Mouse (Mus musculus): ENCODE measurements around the gene Plxnb2. TPM values are rescaled to one million over a fixed set of nuclear protein-coding genes. Genes with fewer than 3 reads are reported as not detected.

Plxnb2 gene
- polyA plus RNA-seq, 1 experiment from 2014 or later = 99.0 TPM

DNA sequence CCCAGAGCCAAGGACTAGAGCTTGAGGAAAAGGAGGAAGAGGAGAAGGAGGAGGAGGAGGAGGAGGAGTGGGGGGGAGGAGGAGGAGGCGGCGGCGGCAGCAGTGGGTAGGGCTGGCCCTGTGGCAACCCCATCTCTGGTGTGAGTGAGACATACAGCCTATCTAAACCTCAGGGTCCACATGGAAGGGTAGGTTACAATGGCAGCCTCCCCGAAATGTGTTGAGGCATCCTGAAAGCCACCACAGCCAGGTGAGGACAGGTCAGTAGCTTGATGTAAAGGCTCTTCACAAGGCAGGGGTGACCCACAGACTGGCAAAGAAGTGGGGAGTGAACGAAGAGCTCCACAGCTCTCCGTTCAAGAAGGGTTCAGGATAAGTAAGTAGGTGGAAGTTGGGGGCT, 42.1 kb downstream of the Plxnb2 start:
- H3K27ac ChIP-seq (replicated peaks) = no peak overlapping the region
- H3K4me2 ChIP-seq = no peak overlapping the region
- 92% methylated on average over 6 of the region's 6 CpGs for WGBS
- no peak overlapping the region for H3K9ac ChIP-seq
- H3K4me3 ChIP-seq = no peak overlapping the region
- H3K27me3 ChIP-seq (replicated peaks) = peaks cover 51% of the 10 kb centered on the region
- peaks cover 36% of the 10 kb centered on the region for H3K4me1 ChIP-seq
- ATAC-seq (ENCODE audit: extremely low read depth, insufficient number of reproducible peaks, low FRiP score, low TSS enrichment) = no peak
- H3K9me3 ChIP-seq = no peaks in the 10 kb centered on the region
- H3K36me3 ChIP-seq = no peaks in the 10 kb centered on the region; the same call in 1 of the 2 replicates

DNA sequence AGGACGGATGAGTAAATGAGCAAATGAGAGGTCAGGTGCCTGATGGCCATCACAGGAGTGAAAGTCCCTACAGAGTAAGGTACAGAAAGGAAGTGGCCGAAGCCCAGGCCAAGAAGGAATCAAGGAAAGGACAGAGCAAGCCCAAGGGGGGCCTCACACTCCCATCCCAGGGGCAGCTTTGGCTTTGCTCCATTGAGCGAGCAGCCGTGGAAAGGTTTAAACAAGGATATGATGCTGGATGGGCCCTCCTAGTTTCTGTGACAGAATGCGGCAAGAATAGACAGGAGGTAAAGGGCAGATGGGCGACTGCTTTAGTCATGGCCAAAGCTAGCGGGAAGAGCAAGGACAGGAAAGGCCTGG, 42.6 kb downstream of the Plxnb2 start:
- no peak for ATAC-seq (ENCODE audit: extremely low read depth, insufficient number of reproducible peaks, low FRiP score, low TSS enrichment)
- H3K9me3 ChIP-seq = no peaks in the 10 kb centered on the region
- peak overlapping the region; percentile 59; the same call in 1 of the 2 replicates for H3K4me2 ChIP-seq
- H3K4me1 ChIP-seq = peaks cover 36% of the 10 kb centered on the region
- H3K4me3 ChIP-seq = no peak overlapping the region
- H3K27me3 ChIP-seq (replicated peaks) = peaks cover 46% of the 10 kb centered on the region
- 73% methylated on average over 7 of the region's 7 CpGs for WGBS
- no peak overlapping the region for H3K27ac ChIP-seq (replicated peaks)
- peaks cover 1% of the 10 kb centered on the region for H3K36me3 ChIP-seq
- H3K9ac ChIP-seq = no peak overlapping the region

DNA sequence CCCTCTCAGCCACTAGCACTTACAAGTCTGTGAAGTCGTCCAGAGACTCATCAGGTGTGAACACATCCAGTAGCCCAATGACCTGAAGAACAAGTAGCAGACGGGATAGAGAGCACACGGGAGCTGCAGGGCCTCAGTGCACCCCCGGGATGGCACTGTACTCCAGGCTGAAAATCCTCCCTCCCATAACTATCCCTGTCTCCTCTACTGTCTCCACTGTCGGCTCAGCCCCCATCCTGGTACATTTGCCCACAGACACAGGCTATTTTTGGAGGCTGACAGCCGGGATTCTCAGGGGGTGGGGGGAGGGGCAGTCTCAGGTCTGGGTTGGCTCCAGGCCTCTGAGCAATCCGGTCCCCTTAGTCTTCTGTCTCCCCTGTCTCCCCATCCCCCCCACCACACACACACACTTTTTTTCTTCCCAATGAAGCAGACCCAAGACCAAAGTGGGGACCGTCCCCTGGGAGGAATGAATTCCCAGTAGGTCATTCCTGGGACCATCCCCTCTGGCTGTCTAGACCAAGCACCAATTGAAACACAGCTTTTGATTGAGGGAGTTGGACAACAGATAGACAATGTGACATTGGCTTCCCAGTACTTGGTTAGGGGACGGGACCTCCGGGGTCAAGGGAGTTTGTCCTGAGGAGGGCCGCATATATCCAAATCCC, 43.1 kb downstream of the Plxnb2 start:
- H3K27ac ChIP-seq (replicated peaks) = peak overlapping the region; percentile 60
- no peak for ATAC-seq (ENCODE audit: extremely low read depth, insufficient number of reproducible peaks, low FRiP score, low TSS enrichment)

DNA sequence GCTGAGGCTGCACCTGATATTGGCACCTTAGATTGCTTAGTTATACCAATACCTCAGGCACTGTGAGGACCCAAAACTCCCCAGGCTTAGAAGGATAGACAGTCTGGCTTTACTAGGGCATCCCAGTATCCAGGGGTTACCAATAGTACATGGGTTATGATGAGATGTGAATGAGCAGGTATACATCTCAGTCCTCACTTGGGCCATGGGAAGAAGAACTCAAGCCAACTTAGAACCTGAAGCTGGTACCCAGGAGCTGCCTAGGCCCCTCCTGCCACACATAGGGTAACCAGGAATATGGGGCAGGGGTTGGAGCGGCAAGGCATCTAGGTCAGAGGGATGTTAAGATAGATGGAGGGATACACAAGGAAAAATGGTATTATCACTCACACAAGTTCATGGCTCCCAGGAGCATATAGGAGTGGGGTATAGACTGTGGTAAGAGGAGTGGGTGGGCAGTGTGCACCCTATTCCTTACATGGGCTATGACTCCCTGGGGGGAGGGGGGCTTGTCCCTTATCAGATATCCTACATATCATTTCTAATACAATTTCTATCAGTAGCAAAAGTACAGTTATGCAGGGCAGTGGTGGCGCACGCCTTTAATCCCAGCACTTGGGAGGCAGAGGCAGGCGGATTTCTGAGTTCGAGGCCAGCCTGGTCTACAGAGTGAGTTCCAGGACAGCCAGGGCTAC, 44.0 kb downstream of the Plxnb2 start:
- peaks cover 35% of the 10 kb centered on the region for H3K4me1 ChIP-seq
- H3K4me3 ChIP-seq = no peak overlapping the region
- peaks cover 14% of the 10 kb centered on the region for H3K36me3 ChIP-seq
- no peak for ATAC-seq (ENCODE audit: extremely low read depth, insufficient number of reproducible peaks, low FRiP score, low TSS enrichment)
- H3K9ac ChIP-seq = no peak overlapping the region
- H3K27ac ChIP-seq (replicated peaks) = no peak overlapping the region
- 0 out of 2 replicates have a peak overlapping the region, but pooled peaks have one; percentile 59 for H3K4me2 ChIP-seq
- H3K9me3 ChIP-seq = no peaks in the 10 kb centered on the region
- peaks cover 32% of the 10 kb centered on the region for H3K27me3 ChIP-seq (replicated peaks)
- 89% methylated on average over 5 of the region's 5 CpGs for WGBS

More for the DNA sequence above, 43.1 kb downstream of the Plxnb2 start:
- Histone ChIP-seq H3K9ac (peak overlapping the region; percentile 72), H3K36me3 (peaks cover 7% of the 10 kb centered on the region), H3K27me3 (replicated peaks) (peaks cover 41% of the 10 kb centered on the region), H3K4me2 (peak overlapping the region; percentile 59), H3K4me3 (peak overlapping the region; percentile 27), H3K4me1 (peaks cover 36% of the 10 kb centered on the region), H3K9me3 (no peaks in the 10 kb centered on the region)
- WGBS = 38% methylated on average over 11 of the region's 11 CpGs

DNA sequence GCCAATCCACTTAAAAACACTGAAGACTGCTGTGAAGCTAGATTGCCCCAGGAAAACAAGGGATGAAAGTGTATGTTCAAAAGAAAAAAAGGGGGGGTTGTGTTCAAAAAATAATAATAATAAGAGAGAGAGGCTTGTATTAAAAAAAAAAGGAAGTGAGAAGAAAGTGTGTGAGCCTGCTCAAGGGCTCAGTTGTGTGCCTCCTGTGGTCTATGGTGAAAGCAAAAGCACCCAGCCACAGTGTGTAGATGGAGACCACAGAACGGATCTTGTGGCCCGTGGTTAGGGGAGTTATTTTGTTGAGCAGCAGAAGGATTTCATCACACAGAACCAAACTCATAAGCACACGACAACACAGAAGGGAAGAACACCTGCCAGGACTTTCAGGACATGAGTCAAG, 49.3 kb downstream of the Plxnb2 start:
- 73% methylated on average over 3 of the region's 3 CpGs for WGBS
- Histone ChIP-seq H3K9me3 (no peaks in the 10 kb centered on the region), H3K4me1 (peaks cover 14% of the 10 kb centered on the region), H3K27me3 (replicated peaks) (no peaks in the 10 kb centered on the region), H3K4me2 (no peak overlapping the region), H3K27ac (replicated peaks) (no peak overlapping the region), H3K9ac (no peak overlapping the region), H3K36me3 (peaks cover 23% of the 10 kb centered on the region), H3K4me3 (no peak overlapping the region)
- ATAC-seq (ENCODE audit: extremely low read depth, insufficient number of reproducible peaks, low FRiP score, low TSS enrichment) = no peak

DNA sequence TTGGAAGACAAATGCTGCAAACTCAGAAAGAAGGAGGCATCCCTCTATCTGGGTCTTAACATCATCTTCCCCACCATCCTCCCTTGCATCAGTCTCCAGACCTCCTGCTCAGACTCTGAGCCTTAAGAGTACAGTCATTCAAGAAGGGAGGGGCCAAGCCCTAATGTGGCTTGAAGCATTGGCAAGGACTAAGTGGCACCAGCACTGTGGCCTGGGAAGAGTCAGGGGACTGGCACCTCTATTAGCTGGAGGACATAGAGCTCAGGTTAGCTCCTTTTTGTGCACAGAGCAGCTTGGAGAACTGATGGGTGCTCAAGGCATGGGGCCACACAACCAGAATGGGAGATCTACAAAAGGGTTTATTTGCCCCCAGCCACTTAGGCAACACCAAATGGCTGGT, 50.3 kb downstream of the Plxnb2 start:
- ATAC-seq (ENCODE audit: extremely low read depth, insufficient number of reproducible peaks, low FRiP score, low TSS enrichment) = no peak
- no peaks in the 10 kb centered on the region for H3K9me3 ChIP-seq
- peaks cover 14% of the 10 kb centered on the region for H3K4me1 ChIP-seq
- no peak overlapping the region for H3K4me3 ChIP-seq
- no peak overlapping the region for H3K9ac ChIP-seq
- no peak overlapping the region for H3K4me2 ChIP-seq
- no peaks in the 10 kb centered on the region for H3K27me3 ChIP-seq (replicated peaks)
- H3K36me3 ChIP-seq = peaks cover 28% of the 10 kb centered on the region
- no peak overlapping the region for H3K27ac ChIP-seq (replicated peaks)

DNA sequence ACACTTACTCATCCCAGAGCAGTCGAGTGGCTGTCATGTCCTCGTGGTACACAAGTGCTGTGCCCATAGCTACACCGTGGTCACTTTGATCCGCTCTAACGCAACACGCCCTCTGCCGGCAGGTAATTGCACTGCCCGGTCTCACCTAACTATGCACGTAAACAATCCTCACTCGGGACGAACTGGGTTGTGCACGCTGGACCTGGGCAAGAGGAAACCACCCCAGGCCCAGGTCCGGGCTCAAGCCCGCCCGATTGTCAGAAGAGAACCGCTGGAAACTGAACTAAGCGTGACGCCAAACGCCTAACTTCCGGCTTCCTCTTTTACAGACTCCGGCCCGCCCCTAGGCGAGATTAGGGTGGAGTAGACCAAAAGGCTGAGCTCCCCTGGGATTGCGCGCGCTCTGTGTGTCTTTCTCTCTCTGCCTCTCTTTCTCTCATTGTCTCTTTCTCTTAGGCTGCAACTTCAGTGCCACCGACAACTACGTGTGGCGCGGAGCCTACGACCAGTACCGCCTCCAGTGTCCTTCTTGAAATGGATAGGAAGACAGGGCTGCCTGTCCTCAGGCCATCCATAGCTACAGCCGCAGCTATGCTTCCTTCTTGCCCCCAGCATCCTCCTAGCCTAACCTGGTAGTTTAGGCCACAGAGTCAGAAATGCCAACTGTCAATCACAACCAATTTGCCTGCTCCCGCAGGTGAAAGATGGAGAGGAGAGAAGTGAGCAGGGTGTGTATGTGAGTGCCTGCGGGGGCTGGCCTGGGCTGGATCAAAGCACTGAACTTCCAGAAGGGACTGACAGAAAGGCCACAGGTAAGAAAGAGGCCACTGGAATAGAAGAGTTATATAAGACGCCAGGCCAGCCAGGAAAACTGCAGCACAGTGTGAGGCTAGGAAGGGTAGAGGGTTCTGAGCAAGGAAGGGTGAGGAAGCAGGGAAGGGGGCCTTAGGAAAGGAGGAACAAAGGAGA, 51.9 kb downstream of the Plxnb2 start, which contains the start of gene Hdac10:
Gene Hdac10, minus strand, starts transcription at position 319 of the 969 bp plus-strand sequence.
- H3K27me3 ChIP-seq (replicated peaks) = no peaks in the 10 kb centered on the region
- H3K9ac ChIP-seq = peak within 1 kb of the TSS; percentile 85
- peaks cover 20% of the 10 kb centered on the region for H3K4me1 ChIP-seq
- no peaks in the 10 kb centered on the region for H3K9me3 ChIP-seq
- peak; percentile 78 for ATAC-seq (ENCODE audit: extremely low read depth, insufficient number of reproducible peaks, low FRiP score, low TSS enrichment)
- H3K4me2 ChIP-seq = peak within 1 kb of the TSS; percentile 92
- H3K36me3 ChIP-seq = peaks cover 36% of the 10 kb centered on the region
- peak within 1 kb of the TSS; percentile 90 for H3K27ac ChIP-seq (replicated peaks)
- 3% methylated on average over 36 of the region's 36 CpGs for WGBS
- H3K4me3 ChIP-seq = peak within 1 kb of the TSS; percentile 78

DNA sequence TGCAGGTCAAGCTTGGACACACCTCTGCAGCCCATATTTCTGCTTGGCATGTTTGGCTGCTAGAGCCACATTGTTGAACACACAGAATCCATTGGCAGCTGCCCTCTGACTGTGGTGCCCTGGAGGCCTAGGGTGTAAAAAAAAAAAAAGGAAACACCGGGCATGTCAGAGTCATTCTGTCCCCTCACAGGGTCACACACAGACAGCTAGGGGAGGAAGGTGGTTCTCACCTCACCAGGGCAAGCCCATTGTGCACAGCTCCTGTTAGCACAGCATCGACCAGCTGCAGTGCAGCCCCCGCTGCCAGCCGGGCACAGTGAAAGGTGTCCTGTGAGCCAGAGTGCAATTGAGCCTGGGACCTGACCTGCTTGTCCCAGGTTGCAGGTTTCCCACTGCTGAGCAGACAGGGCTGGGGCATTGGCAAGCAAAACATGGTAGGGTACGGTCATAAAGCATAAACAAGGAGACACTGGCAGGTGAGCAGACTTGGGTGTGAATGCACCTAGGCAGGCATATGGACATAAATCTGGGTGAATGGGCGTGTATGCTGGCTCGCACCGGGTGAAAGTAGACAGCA, 53.1 kb downstream of the Plxnb2 start:
- 87% methylated on average over 8 of the region's 8 CpGs for WGBS
- peaks cover 25% of the 10 kb centered on the region for H3K4me1 ChIP-seq
- ATAC-seq (ENCODE audit: extremely low read depth, insufficient number of reproducible peaks, low FRiP score, low TSS enrichment) = no peak
- no peak overlapping the region for H3K27ac ChIP-seq (replicated peaks)
- H3K36me3 ChIP-seq = peaks cover 29% of the 10 kb centered on the region
- H3K4me2 ChIP-seq = peak overlapping the region; percentile 92
- no peaks in the 10 kb centered on the region for H3K27me3 ChIP-seq (replicated peaks)
- H3K9me3 ChIP-seq = no peaks in the 10 kb centered on the region
- H3K9ac ChIP-seq = peak overlapping the region; percentile 85
- peak overlapping the region; percentile 78 for H3K4me3 ChIP-seq

DNA sequence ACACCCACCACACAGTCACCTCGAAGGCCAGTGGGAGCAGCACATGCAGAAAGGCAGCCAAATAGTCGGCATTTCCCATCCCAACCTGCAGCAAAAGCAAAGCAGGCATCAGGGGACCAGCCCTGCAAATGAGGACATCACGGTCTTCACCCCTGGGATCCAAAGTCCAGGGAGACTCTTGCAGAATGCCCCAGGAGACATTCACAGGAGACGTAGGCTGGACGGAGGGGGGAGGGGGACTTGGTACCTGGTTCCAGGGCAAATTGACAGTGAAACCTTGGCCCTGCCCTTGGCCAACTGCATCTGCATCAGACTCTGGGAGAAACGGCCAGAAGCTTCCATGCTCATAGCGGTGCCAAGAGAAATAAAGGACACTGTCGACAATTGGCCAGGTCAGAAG, 54.0 kb downstream of the Plxnb2 start:
- peaks cover 22% of the 10 kb centered on the region for H3K36me3 ChIP-seq
- WGBS = 83% methylated on average over 8 of the region's 8 CpGs
- no peaks in the 10 kb centered on the region for H3K9me3 ChIP-seq
- H3K4me3 ChIP-seq = no peak overlapping the region
- H3K9ac ChIP-seq = no peak overlapping the region
- no peak overlapping the region for H3K27ac ChIP-seq (replicated peaks)
- H3K4me1 ChIP-seq = peaks cover 33% of the 10 kb centered on the region
- no peaks in the 10 kb centered on the region for H3K27me3 ChIP-seq (replicated peaks)
- no peak overlapping the region for H3K4me2 ChIP-seq
- ATAC-seq (ENCODE audit: extremely low read depth, insufficient number of reproducible peaks, low FRiP score, low TSS enrichment) = no peak

DNA sequence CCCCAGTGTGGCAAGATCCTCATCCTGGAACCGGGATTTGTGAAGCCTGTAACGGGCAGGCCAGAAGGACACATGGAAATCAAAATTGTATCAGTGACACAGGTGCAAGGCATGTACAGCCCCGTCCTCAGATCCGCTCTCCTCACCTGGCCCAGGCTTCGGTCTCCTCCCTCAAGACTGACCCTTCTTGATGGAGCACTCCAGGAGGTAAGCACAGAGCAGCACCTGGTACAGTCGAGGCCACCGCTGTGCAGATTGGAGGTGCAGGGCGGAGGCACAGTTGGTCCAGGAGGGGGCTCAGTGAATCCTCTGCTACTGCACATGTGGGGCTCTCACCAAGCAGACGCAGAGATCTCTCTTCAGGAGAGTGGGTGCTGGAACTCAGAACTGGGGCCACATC, 55.2 kb downstream of the Plxnb2 start:
- Histone ChIP-seq H3K27ac (replicated peaks) (no peak overlapping the region), H3K27me3 (replicated peaks) (no peaks in the 10 kb centered on the region), H3K4me3 (no peak overlapping the region), H3K9me3 (no peaks in the 10 kb centered on the region), H3K4me2 (no peak overlapping the region), H3K4me1 (peaks cover 46% of the 10 kb centered on the region), H3K9ac (no peak overlapping the region), H3K36me3 (peaks cover 22% of the 10 kb centered on the region)
- whole genome bisulfite sequencing = 88% methylated on average over 9 of the region's 9 CpGs
- no peak for ATAC-seq (ENCODE audit: extremely low read depth, insufficient number of reproducible peaks, low FRiP score, low TSS enrichment)

DNA sequence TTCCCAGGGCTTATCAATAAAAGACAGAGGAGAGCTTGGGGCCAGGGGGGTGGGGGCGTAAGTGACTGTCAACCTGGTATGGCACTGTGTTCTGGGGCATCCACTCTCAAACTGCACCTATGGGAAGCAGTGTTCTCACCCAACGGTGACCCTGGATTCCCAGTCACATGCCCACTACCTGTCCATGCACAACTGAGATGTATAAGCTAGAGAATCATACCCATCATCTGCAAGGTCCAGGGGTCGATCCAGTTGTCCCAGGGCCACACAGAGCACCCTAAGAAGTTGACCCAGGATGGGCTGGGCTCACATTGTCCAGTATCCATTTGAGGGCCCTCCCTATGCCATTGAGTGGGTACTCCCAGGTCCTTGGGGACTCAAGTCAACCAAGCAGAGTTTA, 56.3 kb downstream of the Plxnb2 start:
- Histone ChIP-seq H3K36me3 (peaks cover 29% of the 10 kb centered on the region), H3K9ac (no peak overlapping the region), H3K27me3 (replicated peaks) (no peaks in the 10 kb centered on the region), H3K4me1 (peaks cover 55% of the 10 kb centered on the region), H3K4me2 (no peak overlapping the region), H3K4me3 (no peak overlapping the region), H3K9me3 (no peaks in the 10 kb centered on the region), H3K27ac (replicated peaks) (no peak overlapping the region)
- WGBS = 89% methylated on average over 3 of the region's 3 CpGs
- ATAC-seq (ENCODE audit: extremely low read depth, insufficient number of reproducible peaks, low FRiP score, low TSS enrichment) = no peak

Measured in heart, embryonic 13.5 days (tissue).